Mouse (Mus musculus) kidney, embryonic 16.5 days (tissue): ENCODE results near the gene Chchd3. TPM values are rescaled to one million over a fixed set of nuclear protein-coding genes. Genes with fewer than 3 reads are reported as not detected.

Experiments
- ATAC-seq: fragments of 200-750 bp; cut with Nextera tagmentation; 2 replicates; pipeline ENCODE4 v1.8.0; 2017; ENCODE audit warnings: moderate TSS enrichment; ENCODE audit not compliant: low FRiP score, low TSS enrichment
- H3K27ac ChIP-seq: fragments of 300-500 bp; sonication (generic); 2 replicates; pipeline ENCODE4 v1.5.1; 2014; ENCODE audit warnings: low read length
- H3K27me3 ChIP-seq: fragments of 300-500 bp; sonication (generic); 2 replicates; pipeline ENCODE4 v1.6.1; 2014; ENCODE audit warnings: low read length, control low read depth, mixed read lengths; ENCODE audit not compliant: insufficient read depth
- H3K36me3 ChIP-seq: fragments of 300-500 bp; sonication (generic); 2 replicates; pipeline ENCODE4 v1.6.1; 2014; ENCODE audit warnings: low read length, control low read depth, mixed read lengths; ENCODE audit not compliant: insufficient read depth
- H3K4me1 ChIP-seq: fragments of 300-500 bp; sonication (generic); 2 replicates; pipeline ENCODE4 v1.6.1; 2014; ENCODE audit warnings: low read length, control low read depth, mixed read lengths; ENCODE audit not compliant: insufficient read depth
- H3K4me2 ChIP-seq: fragments of 300-500 bp; sonication (generic); replicated peaks from 2 replicates; pipeline ENCODE4 v1.6.1; 2014; ENCODE audit warnings: low read depth, low read length
- H3K4me3 ChIP-seq: fragments of 300-500 bp; sonication (generic); 2 replicates; pipeline ENCODE4 v1.5.1; 2014; ENCODE audit warnings: mild to moderate bottlenecking, low read length
- H3K9ac ChIP-seq: fragments of 300-500 bp; sonication (generic); replicated peaks from 2 replicates; pipeline ENCODE4 v1.6.1; 2014; ENCODE audit warnings: low read length
- H3K9me3 ChIP-seq: fragments of 300-500 bp; sonication (generic); 2 replicates; pipeline ENCODE4 v1.6.1; 2016; ENCODE audit warnings: low read length, control low read depth
- WGBS: fragments of 180-500 bp; shearing (Covaris S2); extraction: QIAGEN DNeasy Blood & Tissue Kit; methylation state at CpG from one replicate; pipeline ENCODE4 v1.1.7; 2014; 5-methylcytosine and 5-hydroxymethylcytosine counted together
- polyA plus RNA-seq: library from polyadenylated mRNA; unstranded; fragments of >200 nt; fragmentation: Nextera tagmentation; extraction: Ambion mirVana; gene quantifications from 2 replicates; pipeline ENCODE4 v1.2.1, GENCODE M21; 2015

Gene Chchd3
- polyA plus RNA-seq, 1 experiment from 2014 or later = 129 TPM

GRCm38 (mm10) chr6:32981253-32981652 lies 78.8 kb downstream of the Chchd3 start:
- ATAC-seq = no peak
- Histone ChIP-seq H3K36me3 (no peaks in the 10 kb centered on the region), H3K4me2 (no peak overlapping the region), H3K27ac (no peak overlapping the region), H3K27me3 (no peaks in the 10 kb centered on the region), H3K9ac (no peak overlapping the region), H3K4me3 (no peak overlapping the region), H3K9me3 (no peaks in the 10 kb centered on the region), H3K4me1 (peaks cover 5% of the 10 kb centered on the region; the same call in 1 of the 2 replicates)
- 71% methylated on average over 11 of the region's 11 CpGs for WGBS

GRCm38 (mm10) chr6:32978811-32979210 lies 81.2 kb downstream of the Chchd3 start:
- H3K27me3 ChIP-seq = no peaks in the 10 kb centered on the region
- no peak for ATAC-seq
- H3K9ac ChIP-seq = no peak overlapping the region
- H3K9me3 ChIP-seq = no peaks in the 10 kb centered on the region
- WGBS = 92% methylated on average over 3 of the region's 3 CpGs
- H3K4me2 ChIP-seq = no peak overlapping the region
- no peaks in the 10 kb centered on the region for H3K36me3 ChIP-seq
- peaks cover 5% of the 10 kb centered on the region; the same call in 1 of the 2 replicates for H3K4me1 ChIP-seq
- H3K4me3 ChIP-seq = no peak overlapping the region
- no peak overlapping the region for H3K27ac ChIP-seq

GRCm38 (mm10) chr6:32971926-32972325 lies 88.1 kb downstream of the Chchd3 start:
- Histone ChIP-seq H3K27me3 (no peaks in the 10 kb centered on the region), H3K4me2 (no peak overlapping the region), H3K36me3 (no peaks in the 10 kb centered on the region; the same call in 1 of the 2 replicates), H3K4me1 (no peaks in the 10 kb centered on the region), H3K4me3 (no peak overlapping the region), H3K27ac (no peak overlapping the region), H3K9ac (no peak overlapping the region), H3K9me3 (no peaks in the 10 kb centered on the region)
- ATAC-seq = no peak

GRCm38 (mm10) chr6:32968971-32969370 lies 91.1 kb downstream of the Chchd3 start:
- H3K4me3 ChIP-seq = no peak overlapping the region
- WGBS = 76% methylated on average over 2 of the region's 2 CpGs
- no peak for ATAC-seq

GRCm38 (mm10) chr6:32962048-32962447 lies 98.0 kb downstream of the Chchd3 start:
- H3K9ac ChIP-seq = no peak overlapping the region
- H3K4me3 ChIP-seq = no peak overlapping the region
- peaks cover 33% of the 10 kb centered on the region for H3K4me1 ChIP-seq
- no peak for ATAC-seq
- H3K27me3 ChIP-seq = no peaks in the 10 kb centered on the region
- no peak overlapping the region for H3K27ac ChIP-seq
- 30% methylated on average over 3 of the region's 3 CpGs for WGBS
- no peak overlapping the region for H3K4me2 ChIP-seq
- H3K9me3 ChIP-seq = no peaks in the 10 kb centered on the region
- H3K36me3 ChIP-seq = no peaks in the 10 kb centered on the region

More at GRCm38 (mm10) chr6:32968971-32969370, 91.1 kb downstream of the Chchd3 start:
- Histone ChIP-seq H3K27me3 (no peaks in the 10 kb centered on the region), H3K9ac (no peak overlapping the region), H3K4me1 (0 out of 2 replicates have a peak, but pooled peaks cover 3% of the 10 kb centered on the region), H3K9me3 (no peaks in the 10 kb centered on the region), H3K36me3 (no peaks in the 10 kb centered on the region; the same call in 1 of the 2 replicates), H3K27ac (no peak overlapping the region), H3K4me2 (no peak overlapping the region)

- Histone ChIP-seq H3K36me3 (no peaks in the 10 kb centered on the region), H3K9me3 (no peaks in the 10 kb centered on the region), H3K4me2 (no peak overlapping the region), H3K4me1 (peaks cover 32% of the 10 kb centered on the region), H3K27me3 (no peaks in the 10 kb centered on the region), H3K27ac (no peak overlapping the region), H3K4me3 (no peak overlapping the region), H3K9ac (no peak overlapping the region)
- 54% methylated on average over 3 of the region's 3 CpGs for WGBS
- ATAC-seq = no peak
These were observed 98.6 kb downstream of the Chchd3 start for GRCm38 (mm10) chr6:32961477-32961876.

- H3K4me2 ChIP-seq = no peak overlapping the region
- ATAC-seq = no peak
- H3K4me1 ChIP-seq = peaks cover 30% of the 10 kb centered on the region
- H3K4me3 ChIP-seq = no peak overlapping the region
- H3K36me3 ChIP-seq = no peaks in the 10 kb centered on the region
- no peaks in the 10 kb centered on the region for H3K9me3 ChIP-seq
- H3K27ac ChIP-seq = no peak overlapping the region
- WGBS = 69% methylated on average over 5 of the region's 5 CpGs
- no peak overlapping the region for H3K9ac ChIP-seq
- H3K27me3 ChIP-seq = no peaks in the 10 kb centered on the region
These were observed 100.1 kb downstream of the Chchd3 start for GRCm38 (mm10) chr6:32959816-32960550.

- Histone ChIP-seq H3K4me2 (no peak overlapping the region), H3K27me3 (no peaks in the 10 kb centered on the region), H3K27ac (no peak overlapping the region), H3K4me3 (no peak overlapping the region), H3K9me3 (no peaks in the 10 kb centered on the region), H3K9ac (no peak overlapping the region), H3K36me3 (no peaks in the 10 kb centered on the region), H3K4me1 (peaks cover 6% of the 10 kb centered on the region; the same call in 1 of the 2 replicates)
- 87% methylated on average over 3 of the region's 3 CpGs for WGBS
- ATAC-seq = no peak
These were observed 104.6 kb downstream of the Chchd3 start for GRCm38 (mm10) chr6:32955481-32955880.

GRCm38 (mm10) chr6:32950973-32951372 lies 109.1 kb downstream of the Chchd3 start:
- no peak for ATAC-seq
- no peak overlapping the region for H3K4me3 ChIP-seq
- no peak overlapping the region for H3K4me2 ChIP-seq
- H3K27me3 ChIP-seq = no peaks in the 10 kb centered on the region
- H3K9me3 ChIP-seq = no peaks in the 10 kb centered on the region
- no peaks in the 10 kb centered on the region for H3K36me3 ChIP-seq
- H3K4me1 ChIP-seq = peaks cover 8% of the 10 kb centered on the region; the same call in 1 of the 2 replicates
- no peak overlapping the region for H3K9ac ChIP-seq
- 82% methylated on average over 4 of the region's 4 CpGs for WGBS
- no peak overlapping the region for H3K27ac ChIP-seq

GRCm38 (mm10) chr6:32949702-32950101 lies 110.4 kb downstream of the Chchd3 start:
- Histone ChIP-seq H3K4me1 (peaks cover 8% of the 10 kb centered on the region; the same call in 1 of the 2 replicates), H3K27ac (no peak overlapping the region), H3K9me3 (no peaks in the 10 kb centered on the region), H3K9ac (no peak overlapping the region), H3K27me3 (no peaks in the 10 kb centered on the region), H3K36me3 (no peaks in the 10 kb centered on the region), H3K4me2 (no peak overlapping the region), H3K4me3 (no peak overlapping the region)
- WGBS = 93% methylated on average over 3 of the region's 3 CpGs
- ATAC-seq = no peak
